Mouse (Mus musculus) heart, adult 11 months (tissue): ENCODE results near the gene H2-T3.
"Not testable (repeated sequence)": the region's sequence is repeated elsewhere in the genome, so short reads cannot be mapped to it uniquely, and the experiment has no call there.

ENCODE experiments used
- DNase-seq: peaks from one replicate; pipeline ENCODE4 v3.0.0; 2022

H2-T3 gene

GRCm38 (mm10) chr17:36190169-36190507 lies at the start of gene H2-T3:
TSS of gene H2-T3 (minus strand) at chr17:36190287.
- no peak for DNase-seq

- DNase-seq = peak; percentile 92
These were observed 47.3 kb upstream of the H2-T3 start for GRCm38 (mm10) chr17:36237321-36237921.

GRCm38 (mm10) chr17:36235300-36235699 lies 45.2 kb upstream of the H2-T3 start:
- not testable (repeated sequence) for DNase-seq

GRCm38 (mm10) chr17:36233572-36233971 lies 43.5 kb upstream of the H2-T3 start:
- DNase-seq = peak; percentile 64

GRCm38 (mm10) chr17:36231318-36231717 lies 41.2 kb upstream of the H2-T3 start:
- DNase-seq = peak; percentile 97

GRCm38 (mm10) chr17:36229046-36229445 lies 39.0 kb upstream of the H2-T3 start:
- no peak for DNase-seq

GRCm38 (mm10) chr17:36226921-36227320 lies 36.8 kb upstream of the H2-T3 start:
- peak; percentile 65 for DNase-seq

GRCm38 (mm10) chr17:36225231-36225824 lies 35.2 kb upstream of the H2-T3 start:
- peak; percentile 90 for DNase-seq

- DNase-seq = peak; percentile 56
These were observed 34.4 kb upstream of the H2-T3 start for GRCm38 (mm10) chr17:36224451-36224850.

- DNase-seq = peak; percentile 43
These were observed 28.6 kb upstream of the H2-T3 start for GRCm38 (mm10) chr17:36218594-36219155.

- no peak for DNase-seq
These were observed 25.5 kb upstream of the H2-T3 start for GRCm38 (mm10) chr17:36215586-36215985.

GRCm38 (mm10) chr17:36206846-36207245 lies 16.8 kb upstream of the H2-T3 start:
- DNase-seq = no peak

GRCm38 (mm10) chr17:36205862-36206261 lies 15.8 kb upstream of the H2-T3 start:
- peak; percentile 89 for DNase-seq

- DNase-seq = peak; percentile 98
These were observed 15.4 kb upstream of the H2-T3 start for GRCm38 (mm10) chr17:36205456-36205855.

- no peak for DNase-seq
These were observed 11.8 kb upstream of the H2-T3 start for GRCm38 (mm10) chr17:36201851-36202250.

- no peak for DNase-seq
These were observed 8.2 kb upstream of the H2-T3 start for GRCm38 (mm10) chr17:36198317-36198716.

- DNase-seq = peak; percentile 74
These were observed 4.4 kb upstream of the H2-T3 start for GRCm38 (mm10) chr17:36194471-36194870.

GRCm38 (mm10) chr17:36193546-36194141 lies 3.6 kb upstream of the H2-T3 start:
- DNase-seq = no peak

- peak; percentile 69 for DNase-seq
These were observed 2.3 kb upstream of the H2-T3 start for GRCm38 (mm10) chr17:36192371-36192770.

GRCm38 (mm10) chr17:36189491-36190168 lies 457 bp downstream of the H2-T3 start:
- DNase-seq = no peak

- no peak for DNase-seq
These were observed 2.5 kb downstream of the H2-T3 start for GRCm38 (mm10) chr17:36187540-36187939.

- no peak for DNase-seq
These were observed 7.9 kb downstream of the H2-T3 start for GRCm38 (mm10) chr17:36182212-36182611.

GRCm38 (mm10) chr17:36179446-36179845 lies 10.6 kb downstream of the H2-T3 start:
- not testable (repeated sequence) for DNase-seq

GRCm38 (mm10) chr17:36178938-36179337 lies 11.1 kb downstream of the H2-T3 start:
- DNase-seq = peak; percentile 90
